ENCODE assay signal across 10 mouse cellular contexts in genomic region chr7:79543231-79544071, GRCm38 (mm10).
DNase-seq lines count a peak whose midpoint lies in the region; ATAC-seq and TF ChIP-seq lines count a peak whose summit lies in the region.
"Had no signal": no experiment of that assay in that cellular context is flagged by ENCODE, and none has a peak within 500 bp of the region (broad histone marks: within the 10 kb centered on the region; RNA-seq: fewer than 3 reads in every experiment).

No protein-coding gene starts in this region.

- H3K36me3 ChIP-seq in embryonic facial prominence, embryonic 13.5 days, result no peaks in the 10 kb centered on the region
- no peaks in the 10 kb centered on the region for H3K36me3 ChIP-seq in hindbrain, embryonic 11.5 days (ENCODE audit: control insufficient read depth, insufficient read depth, low read length)
- no peaks in the 10 kb centered on the region for H3K36me3 ChIP-seq in intestine, embryonic 15.5 days

- ATAC-seq in embryonic facial prominence, embryonic 13.5 days (ENCODE audit: insufficient number of reproducible peaks, insufficient read depth, low FRiP score, low TSS enrichment, low read depth), result no peak
- ATAC-seq in hindbrain, embryonic 11.5 days (ENCODE audit: low FRiP score), result peak; percentile 61
- no peak for ATAC-seq in intestine, embryonic 15.5 days

- no peaks in the 10 kb centered on the region for H3K9me3 ChIP-seq in embryonic facial prominence, embryonic 13.5 days
- no peaks in the 10 kb centered on the region for H3K9me3 ChIP-seq in hindbrain, embryonic 11.5 days (ENCODE audit: control insufficient read depth, low read length)
- H3K9me3 ChIP-seq in intestine, embryonic 15.5 days, result no peaks in the 10 kb centered on the region

- intact Hi-C loops in left cerebral cortex, adult 2 months (cut with DNase I), result no loop called here

- WGBS in embryonic facial prominence, embryonic 13.5 days, result under 1% methylated on average over 58 of the region's 58 CpGs
- WGBS in hindbrain, embryonic 11.5 days, result under 1% methylated on average over 58 of the region's 58 CpGs
- 1% methylated on average over 58 of the region's 58 CpGs for WGBS in intestine, embryonic 15.5 days

- no peak overlapping the region for H3K9ac ChIP-seq in embryonic facial prominence, embryonic 13.5 days
- H3K9ac ChIP-seq in hindbrain, embryonic 11.5 days (ENCODE audit: low read depth, low read length), result peak overlapping the region; percentile 78
- H3K9ac ChIP-seq in intestine, embryonic 15.5 days, result no peak overlapping the region

- peak overlapping the region; percentile 52 for H3K4me3 ChIP-seq in left cerebral cortex, adult 2 months
- H3K4me3 ChIP-seq in embryonic facial prominence, embryonic 13.5 days, result peak overlapping the region; percentile 14
- peak overlapping the region; percentile 24 for H3K4me3 ChIP-seq in hindbrain, embryonic 11.5 days (ENCODE audit: low read depth, low read length)
- H3K4me3 ChIP-seq in intestine, embryonic 15.5 days (replicated peaks), result no peak overlapping the region

- peak overlapping the region; percentile 22 for H3K4me2 ChIP-seq in embryonic facial prominence, embryonic 13.5 days
- H3K4me2 ChIP-seq in hindbrain, embryonic 11.5 days (replicated peaks; ENCODE audit: low read depth, low read length), result peak overlapping the region; percentile 57
- H3K4me2 ChIP-seq in intestine, embryonic 15.5 days (replicated peaks), result no peak overlapping the region

- H3K27ac ChIP-seq in left cerebral cortex, adult 2 months, result peak overlapping the region; percentile 92
- no peak overlapping the region for H3K27ac ChIP-seq in embryonic facial prominence, embryonic 13.5 days
- H3K27ac ChIP-seq in hindbrain, embryonic 11.5 days (ENCODE audit: low read depth, low read length), result peak overlapping the region; percentile 96
- H3K27ac ChIP-seq in intestine, embryonic 15.5 days, result no peak overlapping the region
- H3K27ac ChIP-seq: macrophage had no signal

- peak; percentile 16; the same call in 1 of the 2 replicates for TF ChIP-seq CTCF in left cerebral cortex, adult 2 months (IDR thresholded peaks at IDR 0.05)

- peaks cover 7% of the 10 kb centered on the region for H3K4me1 ChIP-seq in embryonic facial prominence, embryonic 13.5 days
- H3K4me1 ChIP-seq in hindbrain, embryonic 11.5 days (replicated peaks; ENCODE audit: control insufficient read depth, insufficient read depth, low read length), result peaks cover 12% of the 10 kb centered on the region; the same call in 1 of the 2 replicates
- no peaks in the 10 kb centered on the region for H3K4me1 ChIP-seq in intestine, embryonic 15.5 days (replicated peaks)

- peaks cover 99% of the 10 kb centered on the region for H3K27me3 ChIP-seq in embryonic facial prominence, embryonic 13.5 days
- H3K27me3 ChIP-seq in hindbrain, embryonic 11.5 days (ENCODE audit: control insufficient read depth, insufficient read depth, low read length), result peaks cover 46% of the 10 kb centered on the region
- peaks cover 93% of the 10 kb centered on the region for H3K27me3 ChIP-seq in intestine, embryonic 15.5 days (replicated peaks)

- no peak for DNase-seq in left cerebral cortex, adult 2 months (ENCODE audit: extremely low spot score in 1 of 2, low spot score in 2 of 2)
- DNase-seq in left cerebral cortex, adult 18-20 months (ENCODE audit: low spot score in 2 of 2), result no peak
- DNase-seq in hindbrain, embryonic 11.5 days (ENCODE audit: low spot score), result peak; percentile 74
- DNase-seq in neural tube, embryonic 10.5 days (ENCODE audit: extremely low spot score, low spot score), result peak; percentile 61
- no peak for DNase-seq in B cell, adult 2 months
- DNase-seq: kidney, adult 9 months; spleen, adult 18-20 months had no signal

Comparison
In these comparisons a context has a peak if more than half of its experiments do, and no peak if none do; other contexts are left out.
1. DNase-seq: peak in hindbrain, embryonic 11.5 days (single experiment) and neural tube, embryonic 10.5 days (single experiment); none in left cerebral cortex, adult 2 months (0 of 2), left cerebral cortex, adult 18-20 months (0 of 2) and B cell, adult 2 months (0 of 2).
2. H3K27ac ChIP-seq: peak in left cerebral cortex, adult 2 months (single experiment) and hindbrain, embryonic 11.5 days (single experiment); none in embryonic facial prominence, embryonic 13.5 days (single experiment) and intestine, embryonic 15.5 days (single experiment).